Mouse (Mus musculus) olfactory bulb, adult 2 months (tissue): ENCODE data around the gene Tspan31.
"Not testable (repeated sequence)": the region's sequence is repeated elsewhere in the genome, so short reads cannot be mapped to it uniquely, and the experiment has no call there.

Source experiments
- CTCF ChIP-seq: fragments of 200-500 bp; IDR thresholded peaks from 2 replicates; pipeline ENCODE4 v1.5.1; 2012; ENCODE audit warnings: low read depth, mild to moderate bottlenecking, low read length, moderate library complexity; ENCODE audit not compliant: insufficient read depth
- POLR2A ChIP-seq: fragments of 200-500 bp; IDR thresholded peaks from 2 replicates; pipeline ENCODE4 v1.6.1; 2012; ENCODE audit warnings: mild to moderate bottlenecking, low read depth, low read length, moderate library complexity; ENCODE audit not compliant: insufficient read depth

- not testable (repeated sequence) for TF ChIP-seq POLR2A, CTCF
Observed at GRCm38 (mm10) chr10:127072969-127073368, 2.9 kb upstream of the Tspan31 start.
